Mouse (Mus musculus): ENCODE data around the gene Ndufb6. TPM values are rescaled to one million over a fixed set of nuclear protein-coding genes. Genes with fewer than 3 reads are reported as not detected.

Gene Ndufb6
- polyA plus RNA-seq (2015; fragmentation: Illumina TruSeq; extraction: RNeasy Lipid Tissue Mini Kit (QIAGEN cat#74804); ENCODE audit: insufficient read depth, low replicate concordance): 46.4 TPM

GRCm38 (mm10) chr4:40279276-40279900, at the start of gene Ndufb6:
Gene Ndufb6 (minus strand): TSS chr4:40279421.

GRCm38 (mm10) chr4:40269430-40270032, 9.7 kb downstream of the Ndufb6 start, which contains the start of the genes Smim27 and Topors:
Gene Smim27 (plus strand): TSS chr4:40269579.
Gene Topors (minus strand): TSS chr4:40269850.

GRCm38 (mm10) chr4:40239409-40240271, 39.6 kb downstream of the Ndufb6 start, which contains the start of gene Ddx58:
Gene Ddx58 (minus strand): TSS chr4:40239828.

Other genes starting within 250 kb of the Ndufb6 start
- 20.1 TPM for gene Aco1, start 136.3 kb downstream of the Ndufb6 start, polyA plus RNA-seq (2015; fragmentation: Illumina TruSeq; extraction: RNeasy Lipid Tissue Mini Kit (QIAGEN cat#74804); ENCODE audit: insufficient read depth, low replicate concordance)
- 121 TPM for gene Ddx58, start 39.6 kb downstream of the Ndufb6 start, polyA plus RNA-seq (2015; fragmentation: Illumina TruSeq; extraction: RNeasy Lipid Tissue Mini Kit (QIAGEN cat#74804); ENCODE audit: insufficient read depth, low replicate concordance)
- gene Smim27, start 9.8 kb downstream of the Ndufb6 start, polyA plus RNA-seq (2015; fragmentation: Illumina TruSeq; extraction: RNeasy Lipid Tissue Mini Kit (QIAGEN cat#74804); ENCODE audit: insufficient read depth, low replicate concordance): 11.9 TPM
- gene Topors, start 9.6 kb downstream of the Ndufb6 start, polyA plus RNA-seq (2015; fragmentation: Illumina TruSeq; extraction: RNeasy Lipid Tissue Mini Kit (QIAGEN cat#74804); ENCODE audit: insufficient read depth, low replicate concordance): 35.6 TPM
- gene Tmem215, start 192.8 kb upstream of the Ndufb6 start, polyA plus RNA-seq (2015; fragmentation: Illumina TruSeq; extraction: RNeasy Lipid Tissue Mini Kit (QIAGEN cat#74804); ENCODE audit: insufficient read depth, low replicate concordance): 7.7 TPM

Measured in spleen, adult 10 weeks (tissue).